Mouse (Mus musculus): Measurements from ENCODE around the gene Gm20594. TPM values are rescaled to one million over a fixed set of nuclear protein-coding genes. Genes with fewer than 3 reads are reported as not detected.

Gm20594 gene
- polyA plus RNA-seq (2014; fragmentation: Illumina TruSeq; extraction: RNeasy Lipid Tissue Mini Kit (QIAGEN cat#74804); ENCODE audit: low read depth, low replicate concordance) = not detected

DNA sequence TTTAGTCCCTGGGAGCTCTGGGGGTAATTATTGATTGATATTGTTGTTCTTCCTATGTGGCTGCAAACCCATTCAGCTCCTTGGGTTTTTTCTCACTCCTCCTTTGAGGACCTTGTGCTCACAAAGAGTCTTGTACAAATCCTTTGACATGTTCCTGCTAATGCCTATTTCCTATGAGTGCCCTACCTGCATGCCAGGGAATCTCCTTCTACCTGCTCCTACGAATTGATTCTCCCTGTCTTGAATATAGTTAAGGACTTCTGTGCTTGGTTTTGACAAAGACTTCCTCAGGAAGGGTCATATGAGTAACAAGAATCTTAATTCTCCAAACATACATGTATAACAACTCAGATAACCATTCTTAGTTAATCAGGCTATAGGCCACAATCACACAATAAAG lies at the start of gene Gm20594:
TSS of gene Gm20594 (plus strand) at position 301 of the 400 bp plus-strand sequence.

Other genes starting within 250 kb of the Gm20594 start
- not detected for gene Lrrtm4, start 201.0 kb downstream of the Gm20594 start, polyA plus RNA-seq (2014; fragmentation: Illumina TruSeq; extraction: RNeasy Lipid Tissue Mini Kit (QIAGEN cat#74804); ENCODE audit: low read depth, low replicate concordance)

Measured in liver, adult 10 weeks (tissue).